In the genomic region with DNA sequence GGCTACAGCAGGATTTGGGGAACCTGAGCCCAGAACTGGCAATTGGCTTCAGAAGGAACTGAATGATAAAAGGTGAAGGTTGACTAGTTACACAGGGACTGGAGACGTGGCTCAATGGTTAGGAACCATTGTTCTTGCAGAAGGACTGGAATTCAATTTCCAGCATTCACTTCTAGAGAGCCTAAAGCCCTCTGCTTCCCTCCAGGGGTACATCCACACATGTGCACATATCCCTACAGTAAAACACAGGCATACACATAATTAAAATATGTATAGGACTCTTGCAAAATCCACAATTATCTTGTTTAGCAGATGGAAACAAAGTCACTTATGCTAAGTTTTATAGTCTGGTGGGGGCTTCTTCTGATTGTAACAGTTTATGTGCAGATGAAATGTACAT, we compare ENCODE assay signal across 16 mouse cellular contexts.
DNase-seq lines count a peak whose midpoint lies in the region; ATAC-seq and TF ChIP-seq lines count a peak whose summit lies in the region.
"Had no signal": no experiment of that assay in that cellular context is flagged by ENCODE, and none has a peak within 500 bp of the region (broad histone marks: within the 10 kb centered on the region; RNA-seq: fewer than 3 reads in every experiment).

No protein-coding gene starts in this region.

- no peak for TF ChIP-seq POLR2A in kidney, adult 2 months (IDR thresholded peaks at IDR 0.05; ENCODE audit: low read depth, low read length)
- TF ChIP-seq POLR2A in limb, embryonic 14.5 days (IDR thresholded peaks at IDR 0.05; ENCODE audit: borderline replicate concordance, extremely low read depth, insufficient read depth, insufficient read length) = no peak

- TF ChIP-seq CTCF in kidney, adult 2 months (conservative IDR thresholded peaks at IDR 0.05; ENCODE audit: insufficient read depth, insufficient read length, low read depth, low read length) = no peak

- no peak overlapping the region for H3K4me2 ChIP-seq in kidney, embryonic 15.5 days
- H3K4me2 ChIP-seq in lung, embryonic 16.5 days (ENCODE audit: low read depth, low read length) = no peak overlapping the region
- H3K4me2 ChIP-seq in embryonic facial prominence, embryonic 13.5 days = no peak overlapping the region
- H3K4me2 ChIP-seq in limb, embryonic 14.5 days (replicated peaks; ENCODE audit: low read depth, low read length, severe bottlenecking) = no peak overlapping the region
- H3K4me2 ChIP-seq: heart, embryonic 15.5 days; hindbrain, embryonic 13.5 days; liver, embryonic 15.5 days; midbrain, embryonic 11.5 days; neural tube, embryonic 15.5 days had no signal

- no peak for ATAC-seq in kidney, embryonic 15.5 days (replicated peaks; ENCODE audit: low FRiP score)
- peak; percentile 77 for ATAC-seq in lung, embryonic 16.5 days (ENCODE audit: low read depth)
- ATAC-seq in embryonic facial prominence, embryonic 13.5 days (ENCODE audit: insufficient number of reproducible peaks, insufficient read depth, low FRiP score, low TSS enrichment, low read depth) = no peak
- ATAC-seq in limb, embryonic 14.5 days (ENCODE audit: low FRiP score, low read depth) = no peak; the same call in 1 of the 2 replicates
- ATAC-seq in granulocyte monocyte progenitor cell, adult 5-6 weeks (replicated peaks; ENCODE audit: poor library complexity, severe bottlenecking) = no peak
- ATAC-seq: CD4-positive, CD25-positive, alpha-beta regulatory T cell, adult 4 months; forebrain, embryonic 16.5 days; inflammation-experienced regulatory T-cells, adult 6 months had no signal

- H3K4me3 ChIP-seq in kidney, embryonic 15.5 days (replicated peaks) = no peak overlapping the region
- H3K4me3 ChIP-seq in kidney, adult 2 months (ENCODE audit: insufficient read depth, low read depth, low read length) = no peak overlapping the region
- no peak overlapping the region for H3K4me3 ChIP-seq in lung, embryonic 16.5 days (ENCODE audit: low read length)
- H3K4me3 ChIP-seq in embryonic facial prominence, embryonic 13.5 days = no peak overlapping the region
- no peak overlapping the region for H3K4me3 ChIP-seq in limb, embryonic 14.5 days (replicated peaks; ENCODE audit: low read length)
- H3K4me3 ChIP-seq: heart, embryonic 15.5 days; hindbrain, embryonic 13.5 days; liver, embryonic 15.5 days; neural tube, embryonic 15.5 days had no signal

- H3K36me3 ChIP-seq in kidney, embryonic 15.5 days = no peaks in the 10 kb centered on the region
- H3K36me3 ChIP-seq in kidney, adult 2 months (ENCODE audit: control insufficient read depth, insufficient read depth, low read length) = no peaks in the 10 kb centered on the region
- no peaks in the 10 kb centered on the region for H3K36me3 ChIP-seq in lung, embryonic 16.5 days (ENCODE audit: control insufficient read depth, insufficient read depth, low read length)
- no peaks in the 10 kb centered on the region for H3K36me3 ChIP-seq in embryonic facial prominence, embryonic 13.5 days
- H3K36me3 ChIP-seq in limb, embryonic 14.5 days (ENCODE audit: control insufficient read depth, insufficient read depth, low read length) = no peaks in the 10 kb centered on the region
- H3K36me3 ChIP-seq: heart, embryonic 15.5 days; hindbrain, embryonic 13.5 days; liver, embryonic 15.5 days; neural tube, embryonic 15.5 days had no signal

- H3K9ac ChIP-seq in kidney, embryonic 15.5 days = no peak overlapping the region
- H3K9ac ChIP-seq in lung, embryonic 16.5 days (ENCODE audit: low read length) = no peak overlapping the region
- no peak overlapping the region for H3K9ac ChIP-seq in embryonic facial prominence, embryonic 13.5 days
- H3K9ac ChIP-seq in limb, embryonic 14.5 days (ENCODE audit: low read depth, low read length, severe bottlenecking) = no peak overlapping the region
- H3K9ac ChIP-seq: heart, embryonic 15.5 days; hindbrain, embryonic 13.5 days; liver, embryonic 15.5 days; neural tube, embryonic 15.5 days had no signal

- H3K27me3 ChIP-seq in kidney, embryonic 15.5 days = no peaks in the 10 kb centered on the region
- no peaks in the 10 kb centered on the region for H3K27me3 ChIP-seq in kidney, adult 2 months (replicated peaks; ENCODE audit: control insufficient read depth, insufficient read depth, low read length)
- H3K27me3 ChIP-seq in lung, embryonic 16.5 days (ENCODE audit: control insufficient read depth, insufficient read depth, low read depth, low read length) = no peaks in the 10 kb centered on the region
- no peaks in the 10 kb centered on the region for H3K27me3 ChIP-seq in embryonic facial prominence, embryonic 13.5 days
- H3K27me3 ChIP-seq in limb, embryonic 14.5 days (ENCODE audit: control insufficient read depth, insufficient read depth, low read length) = no peaks in the 10 kb centered on the region
- H3K27me3 ChIP-seq: heart, embryonic 15.5 days; hindbrain, embryonic 13.5 days; liver, embryonic 15.5 days; neural tube, embryonic 15.5 days had no signal

- peaks cover under 1% of the 10 kb centered on the region; the same call in 1 of the 2 replicates for H3K9me3 ChIP-seq in kidney, embryonic 15.5 days (replicated peaks)
- H3K9me3 ChIP-seq in lung, embryonic 16.5 days (ENCODE audit: control insufficient read depth, low read length) = 0 out of 2 replicates have a peak, but pooled peaks cover under 1% of the 10 kb centered on the region
- H3K9me3 ChIP-seq in embryonic facial prominence, embryonic 13.5 days = no peaks in the 10 kb centered on the region
- H3K9me3 ChIP-seq in limb, embryonic 14.5 days (ENCODE audit: control insufficient read depth, low read length) = peaks cover 3% of the 10 kb centered on the region; the same call in 1 of the 2 replicates
- H3K9me3 ChIP-seq: heart, embryonic 15.5 days; hindbrain, embryonic 13.5 days; liver, embryonic 15.5 days; neural tube, embryonic 15.5 days had no signal

- DNase-seq in kidney, adult 2 months = no peak
- no peak for DNase-seq in lung, postnatal 4 days
- DNase-seq in limb, embryonic 14.5 days (ENCODE audit: low spot score) = peak; percentile 36
- no peak for DNase-seq in frontal cortex, postnatal 36 days (ENCODE audit: low spot score in 2 of 2)

- 0 out of 2 replicates have a peak overlapping the region, but pooled peaks have one; percentile 25 for H3K27ac ChIP-seq in kidney, embryonic 15.5 days
- no peak overlapping the region for H3K27ac ChIP-seq in kidney, adult 2 months (ENCODE audit: insufficient read depth, low read depth, low read length)
- peak overlapping the region; percentile 80 for H3K27ac ChIP-seq in lung, embryonic 16.5 days (ENCODE audit: low read length)
- H3K27ac ChIP-seq in embryonic facial prominence, embryonic 13.5 days = peak overlapping the region; percentile 80
- peak overlapping the region; percentile 30; the same call in 1 of the 2 replicates for H3K27ac ChIP-seq in limb, embryonic 14.5 days (replicated peaks; ENCODE audit: low read depth, low read length)
- H3K27ac ChIP-seq: heart, embryonic 15.5 days; hindbrain, embryonic 13.5 days; liver, embryonic 15.5 days; neural tube, embryonic 15.5 days had no signal

- WGBS in kidney, embryonic 15.5 days = 74% methylated on average over 1 of the region's 1 CpGs
- WGBS in kidney, adult 2 months = 84% methylated on average over 1 of the region's 1 CpGs
- 48% methylated on average over 1 of the region's 1 CpGs for WGBS in lung, embryonic 16.5 days
- 61% methylated on average over 1 of the region's 1 CpGs for WGBS in embryonic facial prominence, embryonic 13.5 days
- 52% methylated on average over 1 of the region's 1 CpGs for WGBS in limb, embryonic 14.5 days

- H3K4me1 ChIP-seq in kidney, embryonic 15.5 days = peaks cover 6% of the 10 kb centered on the region; the same call in 1 of the 2 replicates
- H3K4me1 ChIP-seq in kidney, adult 2 months (ENCODE audit: control insufficient read depth, insufficient read depth, low read length) = no peaks in the 10 kb centered on the region; the same call in 1 of the 2 replicates
- peaks cover 4% of the 10 kb centered on the region; the same call in 1 of the 2 replicates for H3K4me1 ChIP-seq in lung, embryonic 16.5 days (replicated peaks; ENCODE audit: control insufficient read depth, insufficient read depth, low read length)
- H3K4me1 ChIP-seq in embryonic facial prominence, embryonic 13.5 days = peaks cover 27% of the 10 kb centered on the region
- peaks cover 14% of the 10 kb centered on the region for H3K4me1 ChIP-seq in limb, embryonic 14.5 days (ENCODE audit: control insufficient read depth, insufficient read depth, low read length)
- H3K4me1 ChIP-seq: heart, embryonic 15.5 days; liver, embryonic 15.5 days; neural tube, embryonic 15.5 days had no signal
